Mouse (Mus musculus) stomach, postnatal 0 days (tissue): ENCODE measurements around the gene Lancl2.

Experiments
- CTCF ChIP-seq: IDR thresholded peaks from 2 replicates; pipeline ENCODE4 v1.5.1; 2016; ENCODE audit warnings: antibody characterized with exemption, low read depth, mild to moderate bottlenecking, moderate library complexity
- EP300 ChIP-seq: optimal IDR thresholded peaks from 2 replicates; pipeline ENCODE3; 2016; ENCODE audit warnings: antibody characterized with exemption

GRCm38 (mm10) chr6:57767112-57767868 is 65.0 kb downstream of the Lancl2 start:
- TF ChIP-seq EP300 (no peak), CTCF (0 out of 2 replicates have a peak, but pooled peaks have one; percentile 5)
